Mouse (Mus musculus): ENCODE measurements around the gene Gps2.

Gps2 gene

DNA sequence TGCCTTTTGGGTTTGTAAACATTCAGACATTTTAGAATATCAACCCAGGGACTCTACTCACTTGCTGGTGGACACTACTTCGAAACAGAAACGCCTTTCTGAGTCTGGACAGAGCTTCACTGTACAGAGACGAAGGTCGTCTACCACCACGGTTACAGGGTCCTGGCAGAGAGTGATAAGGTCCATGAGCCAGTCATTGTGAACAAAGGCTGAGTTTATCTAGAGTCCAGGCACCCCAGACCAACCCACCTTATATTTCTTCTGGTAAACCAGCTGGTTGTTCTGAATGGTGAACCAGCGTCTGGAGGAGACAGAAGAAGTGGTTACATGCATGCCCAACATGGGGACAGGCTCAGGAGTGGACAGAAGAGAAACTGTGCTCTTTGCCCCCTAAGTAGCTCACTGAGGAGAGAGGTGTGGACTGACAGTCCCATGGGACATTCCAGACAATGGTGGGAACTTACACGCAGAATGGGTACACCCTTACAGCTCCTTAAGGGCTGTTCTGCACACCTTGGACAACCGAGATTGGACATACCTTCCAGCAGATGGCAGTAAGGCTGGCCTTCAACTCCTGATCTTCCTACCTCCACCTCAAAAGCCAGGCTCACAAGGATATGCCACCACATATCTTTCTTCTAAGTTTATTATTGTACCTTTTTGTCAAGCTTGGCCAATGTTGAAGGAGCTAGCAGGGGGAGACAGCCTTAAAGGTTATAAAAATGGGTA lies 26.6 kb upstream of the Gps2 start:
- no peak for DNase-seq (ENCODE audit: low read depth, low spot score)

DNA sequence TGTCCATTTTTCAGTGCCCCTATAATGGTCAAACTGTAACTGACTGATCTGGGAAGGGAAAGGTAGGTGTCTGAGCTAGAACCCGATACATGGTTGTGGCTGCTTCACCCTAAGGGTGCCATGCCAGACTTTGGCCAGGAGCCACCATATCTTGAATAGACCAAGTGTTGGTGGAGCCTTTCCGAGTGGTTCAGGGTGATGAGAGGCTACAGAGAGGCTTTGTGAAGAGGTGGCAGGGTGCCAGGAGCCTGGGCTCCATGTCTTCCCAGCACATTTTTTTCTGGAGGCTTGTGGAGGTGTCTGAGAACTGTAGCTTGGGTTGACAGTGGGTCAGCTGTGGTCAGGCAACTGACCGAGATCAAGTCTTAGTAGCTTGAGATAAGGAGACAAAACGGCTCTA lies 22.2 kb upstream of the Gps2 start:
- DNase-seq (ENCODE audit: low read depth, low spot score): no peak

DNA sequence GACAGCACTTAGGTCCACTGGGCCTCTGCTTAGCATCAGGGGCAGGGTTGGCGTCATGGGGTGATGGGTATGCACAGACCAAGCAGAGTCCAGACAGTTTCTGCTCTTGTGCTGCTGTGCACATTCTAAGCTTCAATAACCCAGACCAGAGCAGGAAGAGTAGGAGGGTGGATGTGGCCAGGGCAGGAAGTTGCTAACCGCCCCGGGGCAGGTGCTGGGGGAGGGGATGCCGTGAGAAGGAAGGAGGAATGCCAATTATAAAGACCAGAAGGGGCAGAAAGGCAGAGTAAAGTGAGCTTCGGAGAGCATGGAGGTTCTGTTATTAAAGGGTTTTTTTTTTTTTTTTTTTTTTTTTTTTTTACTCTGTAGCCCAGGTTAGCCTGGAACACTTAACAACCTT lies 19.0 kb upstream of the Gps2 start:
- no peak for DNase-seq (ENCODE audit: low read depth, low spot score)

DNA sequence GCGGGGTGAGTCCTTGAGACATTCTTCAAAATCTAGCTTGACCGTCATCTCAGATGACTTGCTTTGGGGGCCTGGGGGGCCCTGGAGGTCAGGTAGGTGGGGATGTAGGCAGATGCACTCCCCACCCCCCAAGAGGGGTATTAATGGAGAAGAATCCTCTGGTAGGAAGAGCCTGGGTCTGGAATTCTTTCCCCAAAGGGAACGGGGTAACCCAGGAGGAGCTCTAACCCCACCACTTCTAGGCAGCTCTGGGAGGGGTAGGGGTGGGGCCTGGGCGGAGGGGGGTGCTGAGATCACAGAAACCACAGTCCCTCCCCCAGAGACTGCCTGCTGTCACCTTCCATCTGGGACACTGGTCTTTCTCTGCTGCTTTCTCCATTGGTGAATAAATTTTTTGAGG lies 18.4 kb upstream of the Gps2 start, which contains the start of gene Acap1:
Gene Acap1 (minus strand): TSS at position 249 of the 400 bp plus-strand sequence.
- DNase-seq (ENCODE audit: low read depth, low spot score): no peak

DNA sequence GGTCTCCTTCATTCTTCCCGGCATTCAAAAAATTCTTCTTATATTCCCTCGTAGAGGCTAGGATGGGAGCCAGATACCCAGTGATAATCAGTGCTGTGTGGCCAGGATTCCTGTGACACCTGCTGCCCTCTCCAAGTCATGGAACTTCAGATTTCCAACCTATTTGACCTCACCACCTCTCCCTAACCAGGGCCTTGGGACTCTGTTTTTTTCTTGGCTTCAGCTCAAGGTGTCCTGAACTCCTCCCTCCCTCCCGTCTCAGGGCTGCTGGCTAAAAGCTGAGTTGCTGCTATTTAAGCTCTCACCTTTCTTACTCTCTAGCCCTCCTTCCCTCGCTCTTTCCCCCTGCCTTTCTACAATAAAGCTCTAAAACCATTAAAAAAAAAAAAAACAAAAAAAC lies 13.8 kb upstream of the Gps2 start:
- DNase-seq (ENCODE audit: low read depth, low spot score): no peak

DNA sequence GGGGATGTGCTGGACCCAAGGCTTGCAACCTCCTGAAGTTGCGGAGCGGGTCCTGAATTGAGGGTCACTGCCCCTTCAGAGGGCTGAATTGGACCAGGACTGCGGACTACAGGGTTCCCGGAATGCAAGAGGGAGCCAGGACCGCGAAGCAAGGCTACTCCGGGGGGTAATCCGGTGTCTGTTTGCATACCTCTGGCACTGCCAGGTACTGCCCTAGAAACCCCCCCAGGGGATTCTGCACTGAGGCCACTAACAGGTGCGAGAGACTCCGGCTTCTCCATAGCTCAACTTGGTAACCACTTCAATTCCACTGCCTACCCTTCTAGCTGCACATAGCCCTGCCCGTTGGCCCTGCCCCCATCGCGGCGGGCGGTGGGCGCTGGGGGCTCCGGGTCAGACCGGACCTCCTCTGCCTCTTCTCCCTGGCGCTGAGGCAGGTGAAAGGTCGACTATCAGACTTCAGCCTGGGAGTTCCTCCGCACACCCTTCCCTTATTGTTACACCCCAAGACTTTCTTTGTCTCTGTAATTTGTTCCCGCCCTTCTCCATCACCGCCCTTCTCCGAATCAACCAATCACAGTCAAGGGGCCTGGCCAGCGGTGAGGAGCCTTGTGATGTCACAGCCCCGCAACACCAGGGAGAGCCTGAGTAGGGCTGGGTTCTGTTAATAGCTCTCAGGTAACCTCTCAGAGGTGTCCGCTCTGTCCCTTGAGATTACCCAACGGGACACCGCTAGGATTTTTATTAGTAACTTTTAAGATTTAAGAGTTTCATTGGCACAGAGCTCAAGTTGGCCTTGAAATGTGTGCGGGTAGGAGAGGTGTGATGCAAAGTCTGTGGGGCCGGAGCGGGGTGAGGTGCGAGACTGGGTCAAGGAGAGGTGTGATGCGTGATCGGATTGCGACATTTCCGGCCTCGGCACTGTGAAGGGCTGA lies 12.9 kb upstream of the Gps2 start, which contains the start of the genes 2810408A11Rik and Neurl4:
Gene 2810408A11Rik (minus strand): TSS at position 517 of the 935 bp plus-strand sequence.
Gene Neurl4 (plus strand): TSS at position 602 of the 935 bp plus-strand sequence.
- peak; percentile 79 for DNase-seq (ENCODE audit: low read depth, low spot score)

DNA sequence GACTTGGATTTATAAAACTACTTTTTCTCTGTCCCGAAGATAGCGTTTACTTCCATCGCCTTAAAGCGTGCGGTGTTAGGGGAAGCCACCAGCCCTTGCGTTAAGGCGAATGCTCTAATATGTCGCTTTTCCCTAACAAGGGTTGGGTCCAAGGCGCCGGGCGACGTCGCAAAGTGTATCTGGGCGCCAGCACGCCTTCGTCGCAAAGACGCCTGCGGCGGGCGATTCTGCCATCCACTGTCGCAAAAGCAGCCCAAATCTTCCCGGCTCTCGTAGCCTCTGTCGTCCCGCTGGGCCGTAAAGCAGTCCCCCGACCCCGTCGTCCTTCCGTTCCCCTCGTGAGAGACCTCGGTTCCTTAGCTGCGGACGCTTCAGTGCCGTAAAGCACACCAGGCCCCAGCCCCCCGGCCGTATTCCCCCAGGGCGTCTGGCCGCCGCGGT lies 12.3 kb upstream of the Gps2 start:
- peak; percentile 91 for DNase-seq (ENCODE audit: low read depth, low spot score)

DNA sequence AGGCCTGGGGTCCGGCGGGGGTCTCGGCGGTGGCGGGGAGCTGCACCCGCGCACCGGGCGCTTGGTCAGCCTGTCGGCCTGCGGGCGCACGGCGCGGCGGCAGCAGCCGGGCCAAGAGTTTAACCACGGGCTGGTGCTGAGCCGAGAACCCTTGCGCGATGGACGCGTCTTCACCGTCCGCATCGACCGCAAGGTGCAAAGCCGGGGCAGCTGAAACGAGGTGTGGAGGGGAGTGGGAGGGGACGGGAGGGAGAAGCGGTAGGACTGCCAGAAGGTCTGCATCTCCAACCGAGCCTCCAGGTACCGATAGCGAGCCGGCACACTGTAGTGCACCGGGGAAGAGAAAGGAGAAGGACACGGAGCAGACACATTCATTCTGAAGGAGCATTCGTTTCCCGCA lies 11.7 kb upstream of the Gps2 start:
- no peak for DNase-seq (ENCODE audit: low read depth, low spot score)

DNA sequence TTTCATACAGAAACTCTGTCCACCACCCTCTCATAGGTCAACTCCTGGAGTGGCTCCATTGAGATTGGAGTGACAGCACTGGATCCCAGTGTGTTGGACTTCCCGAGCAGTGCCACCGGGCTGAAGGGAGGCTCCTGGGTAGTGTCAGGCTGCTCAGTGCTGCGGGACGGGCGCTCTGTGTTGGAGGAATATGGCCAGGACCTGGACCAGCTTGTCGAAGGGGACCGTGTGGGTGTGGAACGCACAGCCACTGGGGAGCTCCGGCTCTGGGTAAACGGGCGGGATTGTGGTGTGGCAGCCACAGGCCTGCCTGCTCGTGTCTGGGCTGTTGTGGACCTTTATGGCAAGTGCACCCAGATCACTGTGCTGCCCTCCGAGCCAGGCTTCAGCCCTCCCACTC lies 10.7 kb upstream of the Gps2 start:
- no peak for DNase-seq (ENCODE audit: low read depth, low spot score)

DNA sequence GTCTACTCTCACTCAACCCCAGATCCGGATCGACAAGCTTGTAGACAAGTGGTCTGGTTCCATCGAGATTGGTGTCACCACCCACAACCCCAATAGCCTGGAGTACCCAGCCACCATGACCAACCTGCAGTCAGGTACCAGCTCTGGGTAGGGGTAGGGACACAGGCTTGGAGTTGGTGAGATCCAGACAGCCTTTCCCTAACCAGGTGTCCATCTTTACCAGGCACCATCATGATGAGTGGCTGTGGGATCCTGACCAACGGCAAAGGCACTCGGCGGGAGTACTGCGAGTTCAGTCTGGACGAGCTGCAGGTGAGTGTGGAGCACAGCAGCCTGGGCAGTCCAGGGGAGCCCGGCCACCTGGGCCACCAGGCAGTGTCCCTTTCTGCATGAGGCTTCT lies 9.4 kb upstream of the Gps2 start:
- no peak for DNase-seq (ENCODE audit: low read depth, low spot score)

DNA sequence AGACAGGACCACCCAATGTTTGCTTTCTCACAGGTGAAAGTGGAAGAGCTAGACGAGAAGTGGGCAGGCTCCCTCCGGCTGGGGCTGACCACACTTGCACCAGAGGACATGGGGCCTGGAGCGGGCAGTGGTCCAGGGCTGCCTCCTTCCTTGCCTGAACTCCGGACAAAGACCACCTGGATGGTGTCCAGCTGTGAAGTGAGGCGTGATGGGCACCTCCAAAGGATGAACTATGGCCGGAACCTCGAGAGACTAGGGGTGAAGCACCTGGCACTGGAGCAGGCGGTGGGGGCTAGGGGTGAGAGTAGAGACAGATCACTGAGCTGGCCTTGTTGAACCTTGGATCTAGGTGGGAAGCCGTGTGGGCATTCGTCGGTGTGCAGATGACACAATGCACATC lies 5.0 kb upstream of the Gps2 start:
- DNase-seq (ENCODE audit: low read depth, low spot score): no peak

DNA sequence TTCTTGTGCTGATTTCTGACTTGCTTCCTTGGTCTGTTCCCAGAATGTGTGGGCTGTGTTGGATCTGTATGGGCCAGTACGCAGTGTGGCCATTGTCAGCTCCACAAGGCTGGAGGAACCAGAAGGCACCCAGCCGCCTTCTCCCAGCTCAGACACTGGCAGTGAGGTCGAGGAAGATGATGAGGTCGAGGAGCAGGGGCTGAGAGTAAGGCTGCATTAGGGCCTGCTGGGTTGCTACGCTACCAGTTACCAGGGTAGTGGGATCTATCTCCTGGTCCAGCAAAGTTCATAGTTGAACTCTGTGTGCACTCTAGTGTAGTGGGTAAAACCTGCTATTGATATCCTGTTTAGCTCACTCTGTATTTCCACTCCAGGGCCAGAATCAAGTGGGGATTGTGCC lies 4.5 kb upstream of the Gps2 start:
- DNase-seq (ENCODE audit: low read depth, low spot score): no peak

DNA sequence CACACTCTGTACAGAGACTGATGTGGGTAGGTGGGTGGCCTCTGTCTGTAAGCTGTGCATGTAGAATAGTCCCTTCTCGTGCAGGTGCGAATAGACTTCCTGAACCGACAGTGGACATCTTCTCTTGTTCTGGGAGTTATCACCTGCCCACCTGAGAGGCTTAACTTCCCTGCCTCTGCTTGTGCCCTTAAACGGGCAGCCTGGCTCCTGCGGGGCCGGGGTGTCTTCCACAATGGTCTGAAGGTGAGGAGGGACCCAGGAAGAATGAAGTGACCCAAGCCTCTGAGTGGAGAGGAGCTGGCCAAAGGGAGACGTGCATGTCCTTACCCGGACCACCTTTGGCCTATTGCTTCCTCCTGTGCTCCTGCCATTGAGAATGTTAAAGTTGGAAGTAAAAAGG lies 3.5 kb upstream of the Gps2 start:
- DNase-seq (ENCODE audit: low read depth, low spot score): no peak

DNA sequence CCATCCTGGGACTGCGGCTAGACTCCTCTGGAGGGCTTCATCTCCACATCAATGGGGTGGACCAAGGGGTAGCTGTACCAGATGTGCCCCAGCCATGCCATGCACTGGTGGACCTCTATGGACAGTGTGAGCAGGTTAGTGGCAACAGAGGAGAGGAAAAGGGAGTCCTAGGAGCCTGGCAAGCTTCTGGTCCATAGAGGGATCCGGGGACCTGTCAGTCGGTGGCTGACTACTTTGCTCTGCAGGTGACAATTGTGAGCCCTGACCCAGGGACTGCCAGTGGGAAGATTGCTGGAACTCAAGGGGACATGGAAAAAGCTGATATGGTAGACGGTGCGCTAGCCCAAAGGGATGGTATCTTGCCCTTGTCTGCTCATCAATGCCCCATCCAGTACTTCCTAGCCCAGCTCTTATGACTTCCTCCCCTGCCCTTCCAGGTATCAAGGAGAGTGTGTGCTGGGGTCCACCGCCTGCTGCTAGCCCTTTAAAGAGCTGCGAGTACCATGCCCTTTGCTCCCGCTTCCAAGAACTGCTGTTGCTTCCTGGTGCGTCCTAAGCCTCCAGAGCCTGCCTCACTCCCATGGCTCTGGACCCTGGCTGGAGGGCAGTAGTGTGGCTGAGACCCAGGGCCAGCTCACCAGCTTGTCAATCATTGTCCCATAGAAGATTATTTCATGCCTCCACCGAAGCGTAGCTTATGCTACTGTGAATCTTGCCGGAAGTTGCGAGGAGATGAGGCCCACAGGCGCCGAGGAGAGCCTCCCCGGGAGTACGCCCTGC lies 2.7 kb upstream of the Gps2 start:
- no peak for DNase-seq (ENCODE audit: low read depth, low spot score)

DNA sequence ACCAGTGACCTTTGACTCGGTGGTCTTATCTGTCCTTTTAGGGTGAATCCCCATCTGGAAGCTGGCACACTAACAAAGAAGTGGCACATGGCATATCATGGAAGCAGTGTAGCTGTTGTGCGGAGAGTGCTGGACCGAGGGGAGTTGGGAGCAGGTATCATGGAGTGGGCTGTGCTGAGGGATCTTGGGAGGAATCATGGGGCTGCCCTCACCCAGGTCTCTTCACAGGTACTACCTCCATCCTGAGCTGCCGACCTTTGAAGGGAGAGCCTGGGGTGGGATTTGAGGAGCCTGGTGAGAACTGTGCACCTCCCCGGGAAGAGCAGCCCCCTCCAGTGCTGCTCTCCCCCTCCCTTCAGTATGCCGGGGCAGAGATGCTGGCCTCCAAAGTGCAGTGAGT lies 2.0 kb upstream of the Gps2 start:
- no peak for DNase-seq (ENCODE audit: low read depth, low spot score)

DNA sequence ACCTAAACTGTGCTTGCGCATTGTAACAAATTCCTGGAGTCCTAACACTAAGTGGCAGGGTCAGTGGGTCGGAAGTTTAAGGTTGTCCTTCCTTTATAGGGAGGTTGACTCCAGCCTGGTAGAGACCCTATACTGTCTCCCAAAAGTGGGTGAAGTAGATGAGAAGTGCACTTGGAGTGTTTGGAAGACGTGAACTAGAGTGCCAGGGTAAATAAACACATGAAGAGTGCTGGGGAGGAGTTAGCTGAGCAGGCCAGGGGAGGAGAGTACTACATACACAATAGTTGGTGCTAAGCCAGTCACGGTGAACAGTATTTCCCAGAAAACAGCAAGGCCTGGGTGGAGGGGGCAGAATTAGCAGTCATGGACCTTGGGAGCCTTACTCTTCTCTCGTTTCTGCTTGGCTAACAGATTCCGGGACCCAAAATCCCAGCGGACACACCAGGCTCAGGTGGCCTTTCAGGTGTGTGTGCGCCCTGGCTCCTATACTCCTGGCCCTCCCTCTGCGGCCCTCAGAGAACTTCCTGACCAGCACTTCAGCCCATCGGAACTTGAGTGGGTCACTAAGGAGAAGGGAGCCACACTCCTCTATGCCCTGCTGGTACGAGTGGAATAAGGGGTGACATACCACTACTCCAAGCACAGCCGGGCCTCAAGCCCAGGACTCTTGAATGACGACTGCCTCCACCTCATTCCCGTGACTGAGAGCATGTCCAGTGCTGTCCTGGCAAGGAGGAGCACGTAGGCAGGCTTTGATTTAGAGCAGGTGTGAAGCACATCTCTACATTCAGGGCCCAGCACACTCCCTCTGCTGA lies 765 bp upstream of the Gps2 start:
- DNase-seq (ENCODE audit: low read depth, low spot score): no peak

DNA sequence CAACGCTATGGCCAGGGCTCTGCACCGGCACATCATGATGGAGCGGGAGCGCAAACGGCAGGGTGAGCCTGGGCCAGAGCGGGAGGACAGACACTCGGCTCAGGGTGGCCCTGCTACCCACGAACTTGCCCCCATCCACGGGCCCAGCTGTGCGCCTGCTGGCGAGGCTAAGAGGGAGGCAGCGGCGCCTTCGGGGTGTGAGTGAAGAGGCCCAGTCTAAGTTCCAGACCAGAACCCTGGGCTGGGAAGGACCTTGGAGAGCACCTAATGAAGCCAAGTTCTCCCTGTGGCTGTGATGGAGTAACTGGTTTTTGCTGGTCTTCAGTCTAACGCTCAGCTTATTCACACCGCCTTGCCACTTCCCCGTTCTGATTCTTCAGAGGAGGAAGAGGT lies 680 bp downstream of the Gps2 start:
- no peak for DNase-seq (ENCODE audit: low read depth, low spot score)

DNA sequence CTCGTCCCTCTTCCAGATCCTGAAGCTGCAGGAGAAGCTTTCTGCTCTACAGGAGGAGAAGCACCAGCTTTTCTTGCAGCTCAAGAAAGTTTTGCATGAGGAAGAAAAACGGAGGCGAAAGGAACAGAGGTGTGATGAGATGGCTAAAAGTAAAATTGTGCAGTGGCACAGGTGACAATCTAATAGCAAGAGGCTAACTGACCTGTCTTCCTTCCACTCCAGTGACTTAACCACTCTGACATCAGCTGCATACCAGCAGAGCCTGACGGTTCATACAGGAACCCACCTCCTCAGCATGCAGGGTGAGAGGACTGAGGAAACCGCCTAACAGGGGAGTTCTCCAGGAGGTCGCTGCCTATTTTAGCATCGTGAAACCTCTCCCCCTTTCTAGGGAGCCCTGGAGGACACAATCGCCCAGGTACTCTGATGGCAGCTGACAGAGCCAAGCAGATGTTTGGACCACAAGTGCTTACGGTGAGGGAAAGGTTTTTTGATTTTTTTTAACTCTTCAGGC lies 1.3 kb downstream of the Gps2 start:
- DNase-seq (ENCODE audit: low read depth, low spot score): no peak

DNA sequence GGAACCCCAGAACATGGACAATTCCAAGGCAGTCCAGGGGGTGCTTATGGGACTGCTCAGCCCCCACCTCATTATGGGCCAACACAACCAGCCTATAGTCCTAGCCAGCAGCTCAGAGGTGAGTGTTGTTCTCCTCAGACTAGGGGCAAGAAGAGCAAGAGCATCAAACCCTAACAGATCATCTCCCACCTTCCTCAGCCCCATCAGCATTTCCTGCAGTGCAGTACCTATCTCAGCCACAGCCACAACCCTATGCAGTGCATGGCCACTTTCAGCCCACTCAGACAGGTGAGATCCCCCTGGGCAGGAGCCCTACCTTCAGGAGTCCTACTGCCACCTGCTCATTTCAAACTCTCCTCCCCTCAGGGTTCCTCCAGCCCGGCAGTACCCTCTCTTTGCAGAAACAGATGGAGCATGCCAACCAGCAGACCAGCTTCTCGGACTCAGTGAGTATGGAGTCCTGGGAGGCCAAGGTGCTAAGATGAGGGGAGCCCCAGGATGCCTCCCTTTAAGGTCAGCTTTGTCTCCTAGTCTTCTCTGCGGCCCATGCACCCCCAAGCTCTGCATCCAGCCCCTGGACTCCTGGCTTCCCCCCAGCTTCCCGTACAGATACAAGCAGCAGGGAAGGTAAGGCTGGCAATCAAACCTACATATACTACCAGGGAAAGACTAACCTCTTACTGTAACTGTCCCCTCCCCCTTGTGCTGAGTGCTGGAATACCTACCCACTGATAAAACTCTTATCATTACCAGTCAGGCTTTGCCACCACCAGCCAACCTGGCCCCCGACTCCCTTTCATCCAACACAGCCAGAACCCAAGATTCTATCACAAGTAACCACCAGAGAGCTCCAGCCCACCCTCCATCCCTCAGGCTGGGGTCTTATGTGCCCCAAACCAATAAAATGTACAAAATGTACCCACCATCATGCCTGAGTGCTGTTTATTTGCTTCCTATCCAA lies 2.3 kb downstream of the Gps2 start:
- no peak for DNase-seq (ENCODE audit: low read depth, low spot score)
